Mouse (Mus musculus): ENCODE measurements around the gene Sept5. TPM values are rescaled to one million over a fixed set of nuclear protein-coding genes. Genes with fewer than 3 reads are reported as not detected.

Sept5 gene
- polyA plus RNA-seq, 1 experiment from 2014 or later: 79.8 TPM

GRCm38 (mm10) chr16:18585676-18586075 is 44.1 kb downstream of the Sept5 start:
- DNase-seq (ENCODE audit: low spot score): peak; percentile 62

DNA sequence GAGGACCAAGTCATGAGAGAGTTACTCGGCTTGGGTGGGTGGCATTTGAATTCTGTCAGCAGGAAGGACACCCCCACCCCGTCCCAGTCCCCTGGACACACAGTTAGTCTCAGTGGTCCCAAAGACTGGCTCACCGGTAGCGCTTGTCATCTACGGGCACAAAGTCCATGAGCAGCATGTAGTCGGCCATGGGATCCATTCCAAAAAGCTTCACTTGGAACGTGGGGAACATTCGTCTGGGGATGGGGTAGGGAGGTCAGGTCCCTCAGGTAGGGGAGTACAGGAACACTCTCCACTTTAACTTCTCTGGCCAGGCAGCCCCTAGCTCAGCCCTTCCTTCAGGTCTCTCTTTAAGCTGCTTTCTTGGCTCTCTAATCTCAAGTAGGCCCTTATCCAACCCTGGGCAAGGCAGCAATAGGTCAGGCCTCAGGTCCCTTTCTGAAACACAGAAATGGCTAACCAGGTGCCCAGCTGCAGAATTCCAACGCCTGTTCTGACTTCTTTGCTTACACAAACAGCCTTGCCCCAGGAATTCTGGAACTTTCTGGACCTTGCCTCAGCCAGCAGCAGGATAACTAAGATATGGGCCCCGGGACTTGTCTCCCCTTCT is 44.7 kb downstream of the Sept5 start:
- peaks cover 99% of the 10 kb centered on the region for H3K27me3 ChIP-seq (ENCODE audit: control insufficient read depth, insufficient read depth, low read length)
- no peak overlapping the region for H3K9ac ChIP-seq (ENCODE audit: low read length)
- peaks cover 18% of the 10 kb centered on the region for H3K4me1 ChIP-seq (ENCODE audit: control insufficient read depth, insufficient read depth, low read length)
- H3K4me2 ChIP-seq (ENCODE audit: low read depth): no peak overlapping the region
- H3K9me3 ChIP-seq (ENCODE audit: control insufficient read depth, low read length): no peaks in the 10 kb centered on the region
- ATAC-seq (ENCODE audit: insufficient read depth, low FRiP score, low TSS enrichment) (no peak), DNase-seq (ENCODE audit: low spot score) (no peak)
- 0 out of 2 replicates have a peak overlapping the region, but pooled peaks have one; percentile 31 for H3K4me3 ChIP-seq (ENCODE audit: low read depth, low read length)
- no peaks in the 10 kb centered on the region for H3K36me3 ChIP-seq (ENCODE audit: control insufficient read depth, insufficient read depth, low read length)
- 5% methylated on average over 10 of the region's 10 CpGs for WGBS
- H3K27ac ChIP-seq (ENCODE audit: low read depth, low read length): no peak overlapping the region

More at GRCm38 (mm10) chr16:18585676-18586075, 44.1 kb downstream of the Sept5 start:
- no peak for ATAC-seq (ENCODE audit: insufficient read depth, low FRiP score, low TSS enrichment)
- H3K4me3 ChIP-seq (ENCODE audit: low read depth, low read length): 0 out of 2 replicates have a peak overlapping the region, but pooled peaks have one; percentile 31
- no peak overlapping the region for H3K4me2 ChIP-seq (ENCODE audit: low read depth)
- H3K9me3 ChIP-seq (ENCODE audit: control insufficient read depth, low read length): no peaks in the 10 kb centered on the region
- H3K27me3 ChIP-seq (ENCODE audit: control insufficient read depth, insufficient read depth, low read length): peaks cover 99% of the 10 kb centered on the region
- H3K9ac ChIP-seq (ENCODE audit: low read length): no peak overlapping the region
- peaks cover 18% of the 10 kb centered on the region for H3K4me1 ChIP-seq (ENCODE audit: control insufficient read depth, insufficient read depth, low read length)
- WGBS: under 1% methylated on average over 10 of the region's 10 CpGs
- H3K27ac ChIP-seq (ENCODE audit: low read depth, low read length): no peak overlapping the region
- no peaks in the 10 kb centered on the region for H3K36me3 ChIP-seq (ENCODE audit: control insufficient read depth, insufficient read depth, low read length)

DNA sequence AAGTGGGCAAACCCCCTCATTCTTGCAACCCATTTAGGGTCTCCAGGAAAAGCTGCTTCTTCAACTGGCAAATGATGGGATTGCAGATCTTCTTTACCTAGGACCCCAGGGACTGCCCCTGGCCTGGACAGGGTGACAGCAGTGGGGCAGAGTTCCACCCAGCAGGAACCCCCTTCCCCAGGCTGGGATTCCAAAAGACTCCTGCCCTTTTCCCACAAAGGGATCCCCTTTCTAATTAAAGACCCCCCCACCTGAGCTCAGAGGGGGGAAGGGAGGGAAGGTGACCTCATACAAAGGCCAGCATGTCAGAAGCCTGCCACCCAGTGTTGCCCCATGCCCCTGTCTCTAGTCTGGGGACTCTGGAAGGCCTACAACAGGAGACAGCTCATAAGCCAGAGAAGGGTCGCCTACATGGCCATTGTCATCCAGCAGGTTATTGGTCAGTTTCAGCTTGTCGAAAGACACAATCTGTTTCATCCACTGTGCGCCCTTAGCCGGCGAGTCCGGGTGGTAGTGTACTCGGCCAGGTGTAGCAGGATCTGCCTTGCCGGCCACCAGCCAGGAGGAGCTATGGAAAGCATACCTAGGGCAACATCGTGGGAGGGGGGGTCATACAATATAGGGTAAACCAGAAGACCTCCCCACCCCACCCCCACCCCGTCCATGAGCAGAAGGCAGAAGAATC is 45.9 kb downstream of the Sept5 start:
- DNase-seq (ENCODE audit: low spot score) (no peak), ATAC-seq (ENCODE audit: insufficient read depth, low FRiP score, low TSS enrichment) (no peak)
- no peaks in the 10 kb centered on the region for H3K36me3 ChIP-seq (ENCODE audit: control insufficient read depth, insufficient read depth, low read length)
- no peak overlapping the region for H3K9ac ChIP-seq (ENCODE audit: low read length)
- no peak overlapping the region; the same call in 1 of the 2 replicates for H3K4me2 ChIP-seq (ENCODE audit: low read depth)
- H3K4me1 ChIP-seq (ENCODE audit: control insufficient read depth, insufficient read depth, low read length): peaks cover 18% of the 10 kb centered on the region
- H3K4me3 ChIP-seq (ENCODE audit: low read depth, low read length): no peak overlapping the region
- H3K27me3 ChIP-seq (ENCODE audit: control insufficient read depth, insufficient read depth, low read length): peaks cover 95% of the 10 kb centered on the region
- H3K27ac ChIP-seq (ENCODE audit: low read depth, low read length): no peak overlapping the region
- no peaks in the 10 kb centered on the region for H3K9me3 ChIP-seq (ENCODE audit: control insufficient read depth, low read length)
- WGBS: 8% methylated on average over 10 of the region's 10 CpGs

DNA sequence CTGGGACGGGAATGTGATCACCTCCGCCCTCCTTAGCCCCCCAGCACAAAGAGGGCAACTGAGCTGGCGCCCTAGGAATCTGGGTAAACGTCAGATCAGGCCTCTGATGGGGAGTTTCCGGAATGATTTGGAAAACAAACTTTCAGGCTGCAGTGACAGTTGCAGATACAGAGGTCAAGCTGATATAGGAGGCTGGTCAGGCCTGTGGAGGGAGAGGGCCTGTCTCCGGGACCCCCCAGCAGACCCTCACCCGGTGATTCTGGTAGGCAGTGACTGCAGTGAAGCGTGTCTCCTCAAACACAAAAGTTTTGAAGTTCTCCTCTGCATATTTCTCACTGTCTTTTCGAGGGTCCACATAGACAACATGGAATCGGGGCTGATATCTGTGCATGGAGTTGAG is 46.6 kb downstream of the Sept5 start:
- H3K4me3 ChIP-seq (ENCODE audit: low read depth, low read length): no peak overlapping the region
- ATAC-seq (ENCODE audit: insufficient read depth, low FRiP score, low TSS enrichment) (no peak), DNase-seq (ENCODE audit: low spot score) (no peak)
- peaks cover 92% of the 10 kb centered on the region for H3K27me3 ChIP-seq (ENCODE audit: control insufficient read depth, insufficient read depth, low read length)
- WGBS: 5% methylated on average over 10 of the region's 10 CpGs
- H3K36me3 ChIP-seq (ENCODE audit: control insufficient read depth, insufficient read depth, low read length): no peaks in the 10 kb centered on the region
- no peak overlapping the region for H3K9ac ChIP-seq (ENCODE audit: low read length)
- peaks cover 18% of the 10 kb centered on the region for H3K4me1 ChIP-seq (ENCODE audit: control insufficient read depth, insufficient read depth, low read length)
- no peak overlapping the region for H3K27ac ChIP-seq (ENCODE audit: low read depth, low read length)
- H3K4me2 ChIP-seq (ENCODE audit: low read depth): no peak overlapping the region
- H3K9me3 ChIP-seq (ENCODE audit: control insufficient read depth, low read length): no peaks in the 10 kb centered on the region

- Histone ChIP-seq H3K9me3 (ENCODE audit: control insufficient read depth, low read length) (no peaks in the 10 kb centered on the region), H3K36me3 (ENCODE audit: control insufficient read depth, insufficient read depth, low read length) (no peaks in the 10 kb centered on the region), H3K4me2 (ENCODE audit: low read depth) (peak overlapping the region; percentile 34), H3K4me1 (ENCODE audit: control insufficient read depth, insufficient read depth, low read length) (peaks cover 15% of the 10 kb centered on the region), H3K9ac (ENCODE audit: low read length) (no peak overlapping the region), H3K27me3 (ENCODE audit: control insufficient read depth, insufficient read depth, low read length) (peaks cover 86% of the 10 kb centered on the region), H3K27ac (ENCODE audit: low read depth, low read length) (no peak overlapping the region), H3K4me3 (ENCODE audit: low read depth, low read length) (peak overlapping the region; percentile 28)
- under 1% methylated on average over 56 of the region's 67 CpGs for WGBS
- DNase-seq (ENCODE audit: low spot score) (peak; percentile 31), ATAC-seq (ENCODE audit: insufficient read depth, low FRiP score, low TSS enrichment) (no peak)
These were observed 47.2 kb downstream of the Sept5 start for GRCm38 (mm10) chr16:18582426-18583148.

- under 1% methylated on average over 57 of the region's 66 CpGs for WGBS
- Histone ChIP-seq H3K4me2 (ENCODE audit: low read depth) (peak overlapping the region; percentile 34), H3K36me3 (ENCODE audit: control insufficient read depth, insufficient read depth, low read length) (no peaks in the 10 kb centered on the region), H3K4me1 (ENCODE audit: control insufficient read depth, insufficient read depth, low read length) (peaks cover 15% of the 10 kb centered on the region), H3K4me3 (ENCODE audit: low read depth, low read length) (peak overlapping the region; percentile 28), H3K27ac (ENCODE audit: low read depth, low read length) (no peak overlapping the region), H3K9ac (ENCODE audit: low read length) (peak overlapping the region; percentile 23; the same call in 1 of the 2 replicates), H3K27me3 (ENCODE audit: control insufficient read depth, insufficient read depth, low read length) (peaks cover 78% of the 10 kb centered on the region), H3K9me3 (ENCODE audit: control insufficient read depth, low read length) (no peaks in the 10 kb centered on the region)
- no peak for ATAC-seq (ENCODE audit: insufficient read depth, low FRiP score, low TSS enrichment)
- DNase-seq (ENCODE audit: low spot score): peak; percentile 49
These were observed 48.0 kb downstream of the Sept5 start for GRCm38 (mm10) chr16:18581623-18582205.

DNA sequence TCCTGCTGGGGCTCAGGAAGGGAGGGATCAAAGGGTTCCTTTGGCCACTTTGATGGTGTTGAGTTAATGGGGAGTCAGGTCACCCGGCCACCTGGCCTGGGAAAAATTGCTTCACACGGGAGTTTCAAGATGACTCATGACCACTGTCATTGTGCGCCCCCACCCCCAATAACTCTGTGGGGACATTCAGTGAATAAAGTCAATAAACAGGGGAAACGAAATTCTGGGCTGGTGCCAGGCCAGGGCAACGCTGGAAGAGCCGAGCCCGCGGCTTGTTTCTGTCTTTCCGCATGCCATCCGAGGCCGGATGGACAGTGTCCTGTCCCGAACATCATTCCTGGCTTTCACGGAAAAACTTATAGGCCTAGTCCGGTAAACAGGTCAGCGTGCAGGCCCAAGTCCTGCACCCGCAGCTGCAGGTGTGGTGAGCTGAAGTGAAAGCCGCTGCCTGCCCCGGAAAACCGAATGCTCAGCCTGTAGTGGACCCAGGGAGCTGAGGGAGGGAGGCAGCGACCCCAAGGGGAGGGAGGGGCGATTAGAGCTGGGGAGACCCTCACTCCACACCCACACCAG is 48.6 kb downstream of the Sept5 start:
- no peak for ATAC-seq (ENCODE audit: insufficient read depth, low FRiP score, low TSS enrichment)
- Histone ChIP-seq H3K9me3 (ENCODE audit: control insufficient read depth, low read length) (no peaks in the 10 kb centered on the region), H3K9ac (ENCODE audit: low read length) (no peak overlapping the region), H3K27me3 (ENCODE audit: control insufficient read depth, insufficient read depth, low read length) (peaks cover 72% of the 10 kb centered on the region), H3K36me3 (ENCODE audit: control insufficient read depth, insufficient read depth, low read length) (no peaks in the 10 kb centered on the region), H3K4me1 (ENCODE audit: control insufficient read depth, insufficient read depth, low read length) (peaks cover 9% of the 10 kb centered on the region), H3K27ac (ENCODE audit: low read depth, low read length) (no peak overlapping the region), H3K4me2 (ENCODE audit: low read depth) (no peak overlapping the region; the same call in 1 of the 2 replicates), H3K4me3 (ENCODE audit: low read depth, low read length) (peak overlapping the region; percentile 28)
- no peak for DNase-seq (ENCODE audit: low spot score)
- WGBS: 2% methylated on average over 21 of the region's 21 CpGs

- H3K27ac ChIP-seq (ENCODE audit: low read depth, low read length): no peak overlapping the region
- no peaks in the 10 kb centered on the region for H3K9me3 ChIP-seq (ENCODE audit: control insufficient read depth, low read length)
- H3K27me3 ChIP-seq (ENCODE audit: control insufficient read depth, insufficient read depth, low read length): peaks cover 65% of the 10 kb centered on the region
- no peak overlapping the region for H3K4me2 ChIP-seq (ENCODE audit: low read depth)
- H3K4me3 ChIP-seq (ENCODE audit: low read depth, low read length): no peak overlapping the region
- WGBS: 11% methylated on average over 2 of the region's 2 CpGs
- H3K36me3 ChIP-seq (ENCODE audit: control insufficient read depth, insufficient read depth, low read length): no peaks in the 10 kb centered on the region
- ATAC-seq (ENCODE audit: insufficient read depth, low FRiP score, low TSS enrichment) (no peak), DNase-seq (ENCODE audit: low spot score) (no peak)
- peaks cover 8% of the 10 kb centered on the region for H3K4me1 ChIP-seq (ENCODE audit: control insufficient read depth, insufficient read depth, low read length)
- H3K9ac ChIP-seq (ENCODE audit: low read length): no peak overlapping the region
These were observed 49.4 kb downstream of the Sept5 start for GRCm38 (mm10) chr16:18580389-18580788.

All from neural tube, embryonic 11.5 days (tissue).